Mouse (Mus musculus) lung, adult 2 months (tissue): Measurements from ENCODE around the gene Zfp867.

Source experiments
- CTCF ChIP-seq: fragments of 200-500 bp; IDR thresholded peaks from 2 replicates; pipeline ENCODE4 v1.5.1; 2011; ENCODE audit warnings: mild to moderate bottlenecking, low read length, control low read depth; ENCODE audit not compliant: insufficient read depth
- POLR2A ChIP-seq: fragments of 200-500 bp; IDR thresholded peaks from 2 replicates; pipeline ENCODE4 v1.6.1; 2011; ENCODE audit warnings: low read depth, mild to moderate bottlenecking, control low read depth, low read length, borderline replicate concordance; ENCODE audit errors: extremely low read depth

GRCm38 (mm10) chr11:59477240-59477639 is 5.0 kb upstream of the Zfp867 start:
- TF ChIP-seq POLR2A: no peak
- no peak for TF ChIP-seq CTCF
